Mouse (Mus musculus) CH12.LX (cell line): ENCODE results near the gene Ttll13. TPM values are rescaled to one million over a fixed set of nuclear protein-coding genes. Genes with fewer than 3 reads are reported as not detected.

ENCODE experiments used
- DNase-seq: peaks from one replicate; pipeline ENCODE4 v3.0.0-alpha.2; 2013; ENCODE audit errors: extremely low read depth
- H3K27ac ChIP-seq: 2 replicates; pipeline ENCODE4 v1.5.1; 2012; ENCODE audit warnings: low read depth, mild to moderate bottlenecking, control low read depth, moderate library complexity; ENCODE audit not compliant: insufficient read depth
- H3K27me3 ChIP-seq: replicated peaks from 2 replicates; pipeline ENCODE3; 2012; ENCODE audit warnings: inconsistent platforms
- H3K36me3 ChIP-seq, 2 experiments: replicated peaks in 1 of 2; 2 replicates each; pipeline versions ENCODE3 to v1.6.1; 2012; ENCODE audit warnings: inconsistent platforms in 1 of 2, low read length in 1 of 2, mild to moderate bottlenecking in 1 of 2, mixed read lengths in 1 of 2, moderate library complexity in 1 of 2; ENCODE audit not compliant: control insufficient read depth in 1 of 2, insufficient read depth in 1 of 2
- H3K4me1 ChIP-seq, 2 experiments: 2 replicates each; pipeline ENCODE4 v1.6.1; 2012; ENCODE audit warnings: inconsistent platforms in 1 of 2, moderate library complexity in 1 of 2; ENCODE audit not compliant: insufficient read depth in 2 of 2, control insufficient read depth in 1 of 2
- H3K4me2 ChIP-seq: 2 replicates; pipeline ENCODE4 v1.6.1; 2012; ENCODE audit warnings: low read depth, mild to moderate bottlenecking, control low read depth; ENCODE audit not compliant: poor library complexity, insufficient read depth, severe bottlenecking
- H3K4me3 ChIP-seq, 3 experiments: fragments of 150-350 bp in 1 of 3; sonication (generic) in 1 of 3; replicated peaks in 1 of 3; 2 replicates each; pipeline versions ENCODE3 to v1.5.1; 2011 to 2012; ENCODE audit warnings: low read depth in 2 of 3, low read length in 2 of 3, mild to moderate bottlenecking in 2 of 3, moderate library complexity in 2 of 3, control low read depth in 1 of 3, improper control_type of control experiment in 1 of 3, inconsistent platforms in 1 of 3, mixed read lengths in 1 of 3; ENCODE audit not compliant: poor library complexity in 1 of 3
- H3K79me2 ChIP-seq: replicated peaks from 2 replicates; pipeline ENCODE4 v1.6.1; 2012; ENCODE audit warnings: mild to moderate bottlenecking, moderate library complexity; ENCODE audit not compliant: control insufficient read depth, poor library complexity, insufficient read depth, severe bottlenecking; ENCODE audit errors: extremely low read depth
- H3K9ac ChIP-seq: 2 replicates; pipeline ENCODE4 v1.6.1; 2012; ENCODE audit warnings: low read depth, mild to moderate bottlenecking, control low read depth, moderate library complexity; ENCODE audit not compliant: insufficient read depth
- H3K9me3 ChIP-seq: replicated peaks from 2 replicates; pipeline ENCODE3; 2012; ENCODE audit warnings: low read length, inconsistent platforms, mixed read lengths
- CHD2 ChIP-seq: IDR thresholded peaks from 2 replicates; pipeline ENCODE4 v1.6.1; 2011; ENCODE audit warnings: low read length, improper control_type of control experiment
- CTCF ChIP-seq, 2 experiments: IDR thresholded peaks in 1 of 2; conservative IDR thresholded peaks in 1 of 2; 2 replicates each; pipeline ENCODE4 v1.5.1; 2011 to 2012; ENCODE audit warnings: low read depth in 2 of 2, low read length in 2 of 2, improper control_type of control experiment in 1 of 2, inconsistent platforms in 1 of 2, mild to moderate bottlenecking in 1 of 2, moderate library complexity in 1 of 2
- EP300 ChIP-seq: IDR thresholded peaks from 2 replicates; pipeline ENCODE4 v1.6.1; 2011; ENCODE audit warnings: low read length, improper control_type of control experiment
- ETS1 ChIP-seq: conservative IDR thresholded peaks from 2 replicates; pipeline ENCODE4 v1.6.1; 2012; ENCODE audit warnings: low read depth, mild to moderate bottlenecking, inconsistent platforms, low read length, improper control_type of control experiment, moderate library complexity
- GABPA ChIP-seq: IDR thresholded peaks from 2 replicates; pipeline ENCODE4 v1.6.1; 2012; ENCODE audit warnings: low read depth, low read length, improper control_type of control experiment, inconsistent platforms; ENCODE audit not compliant: insufficient replicate concordance
- HCFC1 ChIP-seq: IDR thresholded peaks from 2 replicates; pipeline ENCODE4 v1.6.1; 2012; ENCODE audit warnings: low read depth, mild to moderate bottlenecking, inconsistent platforms, low read length, improper control_type of control experiment
- IRF4 ChIP-seq: IDR thresholded peaks from 2 replicates; pipeline ENCODE4 v1.6.1; 2014; ENCODE audit warnings: low read depth, mild to moderate bottlenecking, inconsistent platforms, low read length, improper control_type of control experiment
- MAX ChIP-seq: IDR thresholded peaks from 2 replicates; pipeline ENCODE4 v1.6.1; 2011; ENCODE audit warnings: low read length, improper control_type of control experiment
- MXI1 ChIP-seq: IDR thresholded peaks from 2 replicates; pipeline ENCODE4 v1.6.1; 2011; ENCODE audit warnings: mild to moderate bottlenecking, low read depth, low read length, improper control_type of control experiment
- RAD21 ChIP-seq: IDR thresholded peaks from 2 replicates; pipeline ENCODE4 v1.6.1; 2011; ENCODE audit warnings: low read depth, mild to moderate bottlenecking, low read length, improper control_type of control experiment, moderate library complexity
- RCOR1 ChIP-seq: conservative IDR thresholded peaks from 2 replicates; pipeline ENCODE4 v1.6.1; 2012; ENCODE audit warnings: low read depth, mild to moderate bottlenecking, inconsistent platforms, low read length, improper control_type of control experiment
- SMC3 ChIP-seq: IDR thresholded peaks from 2 replicates; pipeline ENCODE4 v1.6.1; 2011; ENCODE audit warnings: low read depth, low read length, improper control_type of control experiment
- TCF12 ChIP-seq: IDR thresholded peaks from 2 replicates; pipeline ENCODE4 v1.6.1; 2014; ENCODE audit warnings: low read depth, mild to moderate bottlenecking, inconsistent platforms, low read length, improper control_type of control experiment
- ZKSCAN1 ChIP-seq: IDR thresholded peaks from 2 replicates; pipeline ENCODE4 v1.6.1; 2012; ENCODE audit warnings: low read depth, inconsistent platforms, low read length, improper control_type of control experiment, borderline replicate concordance
- ZMIZ1 ChIP-seq: IDR thresholded peaks from 2 replicates; pipeline ENCODE4 v1.6.1; 2012; ENCODE audit warnings: low read depth, mild to moderate bottlenecking, inconsistent platforms, low read length, improper control_type of control experiment
- dilution Hi-C: fragments of 300-500 bp; cut with MboI; formaldehyde crosslinking; loops from 2 replicates; pipeline ENCODE4 v1.14.3; 2020; ENCODE audit warnings: low sequenced_read_pairs; ENCODE audit not compliant: extremely low pct_unique_long_range_greater_than_20kb, extremely low pct_ligation_motif_present
- in situ Hi-C: fragments of 300-500 bp; cut with MboI; formaldehyde crosslinking; loops from 3 replicates; pipeline ENCODE4 v1.14.3; 2019; ENCODE audit warnings: low sequenced_read_pairs, low pct_ligation_motif_present, low pct_unique_long_range_greater_than_20kb, mixed read lengths
- polyA plus RNA-seq: library from polyadenylated mRNA; unstranded; fragments of >175 nt; gene quantifications from 2 replicates; pipeline ENCODE4 v1.2.1, GENCODE M21; 2012; ENCODE audit warnings: low read depth; ENCODE audit not compliant: insufficient read length
- total RNA-seq, 2 experiments: library from RNA; depleted of rRNA; stranded (reverse); fragments of 300-350 nt in 1 of 2; fragments of >200 nt in 1 of 2; gene quantifications; 2 replicates each; pipeline ENCODE4 v1.2.3; 2012 to 2014

Ttll13 gene
- total and polyA plus RNA-seq, 3 experiments: 0.59 TPM; not detected in 2

- Histone ChIP-seq H3K27ac (peak overlapping the region; percentile 57), H3K4me1 (peaks cover 14 to 43% of the 10 kb centered on the region in 2 experiments), H3K4me2 (peak overlapping the region; percentile 73), H3K36me3 (peaks cover 37 to 69% of the 10 kb centered on the region in 2 experiments), H3K4me3 (peak overlapping the region in 1 of 3 experiments; percentile 13), H3K9me3 (no peaks in the 10 kb centered on the region), H3K9ac (peak overlapping the region; percentile 25; the same call in 1 of the 2 replicates), H3K27me3 (no peaks in the 10 kb centered on the region), H3K79me2 (peaks cover 80% of the 10 kb centered on the region)
- TF ChIP-seq GABPA (no peak), CHD2 (no peak), EP300 (no peak), MXI1 (no peak), HCFC1 (no peak), MAX (no peak), TCF12 (no peak), SMC3 (no peak), ETS1 (no peak), ZMIZ1 (no peak), ZKSCAN1 (no peak), IRF4 (no peak)
- DNase-seq: no peak
- dilution Hi-C loops (no loop called here), in situ Hi-C loops (no loop called here)
These were observed 53.4 kb downstream of the Ttll13 start for GRCm38 (mm10) chr7:80299568-80299967.

GRCm38 (mm10) chr7:80301522-80301921 lies 55.3 kb downstream of the Ttll13 start:
- peaks cover 63% of the 10 kb centered on the region for H3K79me2 ChIP-seq
- no peak overlapping the region for H3K4me3 ChIP-seq
- peaks cover 14 to 32% of the 10 kb centered on the region in 2 experiments for H3K4me1 ChIP-seq
- in situ Hi-C loops: no loop called here
- dilution Hi-C loops: no loop called here
- no peaks in the 10 kb centered on the region for H3K9me3 ChIP-seq
- H3K4me2 ChIP-seq: no peak overlapping the region
- H3K9ac ChIP-seq: no peak overlapping the region
- TF ChIP-seq CTCF (conservative IDR thresholded peaks at IDR 0.05 in 1 of 2, IDR thresholded peaks at IDR 0.05 in 1 of 2; ENCODE audit: low read depth in 2 of 2, low read length in 2 of 2) (peak in 1 of 2 experiments; percentile 43; a peak in 2 of 4 replicates), RAD21 (peak; percentile 40), RCOR1 (no peak)
- H3K27ac ChIP-seq: no peak overlapping the region
- H3K36me3 ChIP-seq: peaks cover 53 to 87% of the 10 kb centered on the region in 2 experiments
- DNase-seq: no peak
- H3K27me3 ChIP-seq: no peaks in the 10 kb centered on the region
